Mouse (Mus musculus) WW6 (cell line): Measurements from ENCODE around the gene Acvr2b.
A peak's percentile ranks its signal among the peaks of the same experiment; 100 is the strongest.
"Not testable (repeated sequence)": the region's sequence is repeated elsewhere in the genome, so short reads cannot be mapped to it uniquely, and the experiment has no call there.

Experiments used
- DNase-seq: peaks from one replicate; pipeline ENCODE4 v3.0.0-alpha.2; 2013; ENCODE audit warnings: low read depth, low spot score

The Acvr2b gene

DNA sequence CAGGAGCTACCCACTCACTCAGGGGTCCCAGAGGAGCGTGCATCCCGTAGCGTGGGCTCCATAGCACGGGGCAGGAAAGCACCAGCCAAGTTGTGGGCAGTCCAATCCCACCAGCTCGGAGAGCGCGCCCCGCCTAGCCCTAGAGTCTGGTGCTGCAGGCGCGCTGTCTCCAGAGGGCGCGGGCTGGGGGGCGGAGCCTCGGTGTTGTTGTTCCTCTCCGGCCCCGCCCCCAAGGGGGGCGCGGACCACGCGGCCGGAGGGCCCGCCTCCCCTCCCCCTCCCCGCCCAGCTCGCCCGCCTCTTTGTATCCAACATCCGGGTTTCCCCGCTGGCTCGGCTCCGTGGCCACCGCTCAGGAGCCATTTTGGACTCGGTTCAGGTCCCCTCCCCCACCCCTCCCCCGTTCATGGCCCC lies at the start of gene Acvr2b:
Gene Acvr2b, plus strand, starts transcription at position 318 of the 414 bp plus-strand sequence.
- DNase-seq: peak; percentile 90

- no peak for DNase-seq
Observed at GRCm38 (mm10) chr9:119353926-119354325, 48.0 kb upstream of the Acvr2b start.

- DNase-seq: no peak
Observed at GRCm38 (mm10) chr9:119355943-119356342, 46.0 kb upstream of the Acvr2b start.

GRCm38 (mm10) chr9:119357331-119358057 lies 44.4 kb upstream of the Acvr2b start, which contains the start of gene Xylb:
Gene Xylb (plus strand): TSS chr9:119357381.
- DNase-seq: peak; percentile 90

DNA sequence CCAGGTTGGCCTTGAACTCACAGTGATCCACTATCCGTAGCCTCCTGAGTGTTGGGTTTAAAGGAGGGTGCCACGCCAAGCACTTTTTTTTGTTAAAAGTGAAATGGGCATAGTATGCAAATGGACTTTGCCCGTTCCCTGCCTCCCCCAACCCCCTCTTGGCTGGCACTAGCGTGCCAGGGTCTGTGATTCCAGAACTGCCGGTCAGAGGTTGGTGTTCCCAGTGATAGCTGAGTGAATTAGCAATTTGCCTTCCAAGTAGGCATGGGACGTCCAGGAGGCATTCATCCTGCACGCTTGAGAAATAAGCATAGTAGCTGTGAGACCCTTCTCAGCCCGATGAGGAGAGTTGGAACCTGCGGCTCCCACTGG lies 43.9 kb upstream of the Acvr2b start:
- no peak for DNase-seq

- DNase-seq: no peak
Observed at GRCm38 (mm10) chr9:119361416-119361815, 40.5 kb upstream of the Acvr2b start.

- DNase-seq: no peak
Observed at GRCm38 (mm10) chr9:119363229-119363628, 38.7 kb upstream of the Acvr2b start.

DNA sequence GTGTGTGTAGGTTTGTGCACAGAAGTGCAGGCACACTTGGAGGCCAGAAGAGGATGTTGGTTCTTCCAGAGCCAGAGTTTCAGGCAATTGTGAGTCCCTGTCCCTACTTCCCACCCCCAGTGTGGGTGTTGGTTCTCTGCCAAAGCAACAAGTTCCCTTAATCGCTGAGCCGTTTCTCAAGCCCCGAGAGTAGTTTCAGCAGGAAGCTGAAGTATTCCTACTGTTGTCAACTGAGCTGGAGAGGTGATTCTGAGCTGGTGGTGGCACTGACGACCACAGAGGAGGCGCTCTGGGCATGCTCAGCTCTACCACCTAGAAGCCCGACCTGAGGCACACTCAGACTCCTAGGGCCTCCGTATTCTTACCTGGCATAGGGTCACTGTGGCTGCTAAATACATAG lies 36.6 kb upstream of the Acvr2b start, which contains the start of gene Slc22a14:
Gene Slc22a14, minus strand, starts transcription at position 270 of the 400 bp plus-strand sequence.
- DNase-seq: no peak

- DNase-seq: no peak
Observed at GRCm38 (mm10) chr9:119368367-119368766, 33.6 kb upstream of the Acvr2b start.

GRCm38 (mm10) chr9:119370770-119371169 lies 31.1 kb upstream of the Acvr2b start:
- DNase-seq: not testable (repeated sequence)

GRCm38 (mm10) chr9:119371251-119371650 lies 30.7 kb upstream of the Acvr2b start:
- no peak for DNase-seq

GRCm38 (mm10) chr9:119375008-119375407 lies 26.9 kb upstream of the Acvr2b start:
- DNase-seq: no peak

DNA sequence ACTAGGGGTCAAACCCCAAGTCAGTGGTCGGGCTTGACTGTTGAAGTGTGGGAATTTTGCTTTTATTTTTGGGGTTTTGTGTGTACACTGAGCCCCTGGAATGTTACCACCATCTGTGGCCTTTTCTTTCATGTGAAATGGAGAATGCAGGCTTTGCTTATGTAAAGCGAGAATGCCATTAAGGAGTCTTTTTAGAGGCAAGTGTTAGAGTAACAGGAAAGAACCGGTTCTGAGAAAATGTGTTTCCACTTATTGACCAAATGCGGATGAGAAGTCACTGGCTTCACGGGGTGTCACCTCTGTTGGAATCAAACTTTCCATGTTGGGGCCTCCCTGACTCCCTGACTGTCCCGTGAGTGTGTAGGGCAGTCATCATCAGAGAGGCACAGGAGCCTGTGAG lies 26.4 kb upstream of the Acvr2b start:
- DNase-seq: no peak

DNA sequence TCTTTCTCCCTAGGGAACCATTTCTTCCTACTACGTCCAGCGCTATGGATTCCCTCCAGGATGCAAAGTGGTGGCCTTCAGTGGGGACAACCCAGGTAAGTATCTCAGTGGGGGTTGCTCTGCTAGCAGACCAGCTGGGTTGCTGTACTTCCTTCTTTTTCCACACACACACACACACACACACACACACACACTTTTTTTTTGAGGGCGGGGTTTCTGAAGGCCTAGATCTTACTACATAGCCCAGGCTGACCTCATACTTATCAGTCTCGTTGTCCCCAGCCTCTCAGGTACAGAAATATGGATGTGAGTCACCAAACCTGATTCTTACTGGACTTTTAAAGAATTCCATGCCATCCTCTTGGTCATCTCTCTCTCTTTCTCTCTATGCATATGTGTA lies 23.7 kb upstream of the Acvr2b start:
- no peak for DNase-seq

DNA sequence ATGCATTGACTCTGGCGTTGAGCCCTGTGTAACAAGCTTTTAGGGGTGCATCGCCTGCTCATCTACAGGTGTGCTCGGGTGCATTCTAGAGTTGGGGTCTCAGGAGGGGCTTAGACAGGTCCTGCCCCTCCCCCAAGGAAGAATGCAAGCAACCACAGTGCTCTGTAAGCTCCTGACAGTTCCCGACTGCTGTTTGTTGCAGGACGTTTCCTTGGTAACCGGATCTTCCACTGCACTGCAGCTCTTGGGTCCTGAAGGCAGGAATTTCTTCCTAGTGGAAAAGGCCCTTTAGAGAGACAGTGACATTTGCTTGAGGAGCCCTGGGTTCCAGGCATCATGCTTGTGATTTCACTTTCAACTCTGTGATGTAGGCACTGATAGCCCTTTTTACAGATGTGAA lies 19.3 kb upstream of the Acvr2b start:
- DNase-seq: no peak

- no peak for DNase-seq
Observed at GRCm38 (mm10) chr9:119388956-119389355, 13.0 kb upstream of the Acvr2b start.

DNA sequence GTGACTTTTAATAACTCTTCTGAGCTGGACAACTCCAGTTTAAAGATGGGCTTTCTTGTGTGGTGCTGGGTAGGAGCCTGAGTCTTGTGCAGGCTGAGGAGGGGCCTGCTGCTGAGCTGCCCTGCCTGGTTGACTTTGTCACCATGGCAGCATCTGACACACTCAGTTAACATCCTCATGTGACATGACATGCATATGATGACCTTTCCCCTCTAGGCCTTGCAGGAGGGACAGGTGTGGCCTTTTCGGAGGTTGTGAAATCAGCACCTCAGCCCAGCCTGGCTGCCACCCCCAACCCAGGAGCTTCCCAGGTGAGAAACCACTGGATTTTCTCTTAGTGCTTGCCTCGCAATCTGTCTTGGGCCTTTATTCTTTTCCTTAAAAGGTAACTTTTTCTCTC lies 11.7 kb upstream of the Acvr2b start:
- DNase-seq: no peak

DNA sequence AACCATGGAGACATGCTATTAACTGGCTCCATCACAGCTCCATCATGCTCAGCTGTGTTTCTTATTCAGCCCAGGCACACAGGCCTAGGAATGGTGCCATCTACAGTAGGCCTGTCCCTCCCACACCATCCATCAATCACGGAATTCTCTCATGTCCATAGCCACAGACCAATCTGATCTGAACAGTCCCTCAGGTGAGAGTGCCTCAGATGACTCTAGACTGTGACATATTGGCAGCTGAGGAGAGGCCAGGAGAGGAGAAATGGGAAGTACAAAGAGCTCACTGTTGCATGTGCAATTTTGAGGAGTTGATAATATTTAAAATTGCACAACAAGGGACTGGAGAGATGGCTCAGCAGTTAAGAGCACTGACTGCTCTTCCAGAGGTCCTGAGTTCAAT lies 7.1 kb upstream of the Acvr2b start:
- no peak for DNase-seq

GRCm38 (mm10) chr9:119401351-119401750 lies 567 bp upstream of the Acvr2b start:
- DNase-seq: no peak

- DNase-seq: no peak
Observed at GRCm38 (mm10) chr9:119402253-119403235, 626 bp downstream of the Acvr2b start.

GRCm38 (mm10) chr9:119403236-119403641 lies 1.3 kb downstream of the Acvr2b start:
- no peak for DNase-seq

DNA sequence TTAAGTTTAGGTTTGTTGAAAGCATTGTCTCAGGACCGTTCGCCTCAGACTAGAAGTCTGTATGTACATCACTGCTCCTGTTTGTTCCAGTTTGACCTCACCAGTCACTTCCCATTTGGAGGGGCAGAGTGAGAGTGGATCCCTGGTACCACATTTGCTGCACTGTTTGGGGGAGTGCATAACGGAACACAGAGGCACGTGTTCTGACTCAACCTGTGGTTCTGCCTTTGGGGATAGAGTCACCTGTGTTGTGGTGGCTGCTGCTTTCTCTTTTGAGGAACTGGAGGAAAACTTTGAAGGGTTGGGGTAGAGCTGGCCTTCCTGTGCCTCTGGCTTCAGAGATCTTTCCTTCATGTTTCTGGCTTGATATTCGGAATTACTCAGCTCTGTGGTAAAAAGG lies 2.2 kb downstream of the Acvr2b start:
- DNase-seq: no peak
